Mouse (Mus musculus): Measurements from ENCODE around the gene Trp63. TPM values are rescaled to one million over a fixed set of nuclear protein-coding genes. Genes with fewer than 3 reads are reported as not detected.

Gene Trp63
- total and polyA plus RNA-seq, 3 experiments = 0.14 to 0.21 (median 0.15) TPM

DNA sequence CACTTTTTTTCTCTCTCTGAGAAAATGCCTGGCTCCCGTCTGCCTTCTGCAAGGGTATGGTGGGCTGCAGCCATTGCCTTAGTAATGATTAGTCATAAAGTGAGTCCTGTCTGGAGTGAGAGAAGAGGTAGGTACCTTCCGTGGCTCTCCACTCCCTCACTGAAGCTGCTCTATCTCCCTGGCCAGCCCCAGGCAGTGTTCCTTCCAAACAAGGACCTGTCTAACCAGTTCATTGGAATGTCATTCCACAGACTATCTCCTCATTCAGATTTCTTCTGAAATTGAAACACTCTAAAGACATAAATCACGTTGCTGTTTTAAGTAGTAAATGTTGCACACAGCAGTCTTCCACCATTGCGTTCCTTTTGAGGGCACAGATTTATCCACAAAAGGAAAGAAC is 96.4 kb downstream of the Trp63 start:
- DNase-seq = no peak

DNA sequence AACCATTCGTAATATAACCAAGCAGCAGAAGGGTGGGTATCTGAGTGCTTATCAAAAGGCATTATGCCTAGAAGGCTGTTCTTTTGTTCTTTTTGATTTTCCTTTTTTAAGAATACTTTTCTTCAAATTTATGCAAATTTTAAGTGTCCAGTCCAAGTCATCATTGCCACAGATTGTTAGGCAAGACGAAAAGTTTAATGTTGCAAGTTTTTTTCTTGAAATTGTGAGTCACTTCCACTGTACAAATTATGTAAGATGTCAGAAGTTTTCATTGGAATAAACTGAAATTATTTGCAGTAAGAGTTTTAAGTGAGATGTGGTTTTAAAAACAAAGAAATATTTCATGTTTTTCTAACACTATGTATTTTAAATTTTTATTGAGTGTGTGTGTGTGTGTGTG is 100.7 kb downstream of the Trp63 start:
- DNase-seq = no peak

DNA sequence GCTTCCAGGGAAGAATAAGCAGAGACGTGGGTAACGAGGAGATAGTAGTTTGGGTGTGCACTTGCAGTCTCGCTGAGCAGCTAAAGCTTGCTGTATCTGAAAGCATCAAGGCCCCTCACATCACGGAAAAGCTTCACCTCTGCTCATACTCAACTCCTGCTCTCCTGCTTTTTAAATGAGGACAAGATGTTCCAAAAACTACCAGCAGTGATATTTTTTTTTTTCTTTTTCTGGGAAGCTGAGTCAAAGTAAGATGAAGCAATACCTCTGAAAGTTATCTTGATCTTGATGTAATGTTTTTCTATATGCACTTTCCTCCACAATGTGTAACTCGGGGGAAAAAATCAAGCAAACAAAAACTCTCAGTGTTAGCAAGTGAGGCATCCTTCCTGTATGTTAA is 102.9 kb downstream of the Trp63 start:
- DNase-seq = no peak

DNA sequence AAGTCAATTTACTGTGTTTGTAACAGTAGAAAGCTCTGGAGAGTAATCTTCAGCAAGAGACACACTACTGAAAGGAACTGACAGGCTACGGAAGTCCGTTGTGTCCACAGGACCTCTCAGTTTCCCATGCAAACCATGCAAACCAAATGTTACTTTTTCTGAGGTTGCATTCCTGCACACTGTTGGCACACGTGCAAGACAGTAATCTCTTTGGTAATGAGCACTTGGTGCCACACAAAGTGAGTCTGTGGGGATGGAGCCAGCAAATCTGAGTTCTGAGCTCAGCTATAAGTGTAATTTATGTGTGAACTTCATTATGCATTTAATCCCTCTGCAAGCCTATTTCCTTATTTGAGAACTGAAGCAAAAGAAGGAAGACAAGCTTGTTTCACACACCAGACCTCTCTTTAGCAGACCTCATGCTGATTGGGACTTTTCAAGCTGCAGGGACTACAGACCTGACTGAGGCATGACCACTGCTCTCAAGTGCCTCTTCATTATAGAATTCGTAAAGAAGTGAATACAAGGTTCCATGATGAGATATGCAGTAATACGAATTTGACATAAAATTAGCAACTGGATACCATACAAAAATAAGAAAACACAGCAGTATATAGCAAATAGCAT is 109.2 kb downstream of the Trp63 start:
- DNase-seq = no peak

DNA sequence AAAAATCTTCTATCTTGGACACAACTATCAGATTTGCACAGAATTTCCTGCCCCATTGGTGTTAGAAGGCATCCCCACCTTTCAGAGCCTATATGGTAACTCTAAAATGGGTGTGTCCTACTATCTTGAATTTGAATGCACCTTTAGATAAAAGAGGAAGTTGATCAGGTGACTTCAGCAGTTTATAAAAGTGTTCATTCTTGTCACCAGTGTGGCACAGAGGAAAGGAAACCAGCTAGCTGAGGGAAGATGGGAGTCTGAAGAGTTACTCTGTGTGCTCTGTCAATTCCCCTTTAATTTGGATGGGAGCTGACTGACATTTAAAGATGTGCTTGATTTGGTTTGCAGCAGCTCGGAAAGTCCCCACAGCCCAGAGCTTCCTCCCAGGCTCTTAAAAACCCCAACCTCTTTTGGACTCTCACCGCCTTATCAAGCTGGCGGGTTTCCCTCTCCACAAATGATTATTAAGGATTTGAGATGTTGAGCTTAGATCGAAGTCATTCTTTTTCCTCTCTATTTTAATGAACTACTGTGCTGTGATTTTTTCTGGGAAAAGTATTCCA is 114.2 kb downstream of the Trp63 start:
- DNase-seq = no peak

DNA sequence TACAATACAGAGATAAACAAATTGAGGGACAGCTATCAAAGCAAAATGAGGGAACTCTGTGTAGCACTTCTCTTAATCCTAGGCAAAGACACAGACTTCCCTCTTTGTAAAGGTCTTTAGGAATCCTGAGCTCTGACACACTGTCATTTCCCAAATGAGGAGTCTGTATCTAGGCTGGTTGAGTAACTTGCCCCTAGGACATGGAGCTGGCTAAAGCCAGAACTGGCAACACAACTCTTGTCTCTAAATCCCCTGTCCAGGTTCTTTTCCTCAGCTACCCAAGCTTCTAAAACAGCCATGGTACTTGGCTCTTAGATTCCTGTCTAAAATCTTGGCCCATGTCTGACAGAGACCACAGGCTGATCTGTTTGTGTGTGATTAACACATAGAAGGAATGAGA is 116.1 kb downstream of the Trp63 start:
- DNase-seq = no peak

DNA sequence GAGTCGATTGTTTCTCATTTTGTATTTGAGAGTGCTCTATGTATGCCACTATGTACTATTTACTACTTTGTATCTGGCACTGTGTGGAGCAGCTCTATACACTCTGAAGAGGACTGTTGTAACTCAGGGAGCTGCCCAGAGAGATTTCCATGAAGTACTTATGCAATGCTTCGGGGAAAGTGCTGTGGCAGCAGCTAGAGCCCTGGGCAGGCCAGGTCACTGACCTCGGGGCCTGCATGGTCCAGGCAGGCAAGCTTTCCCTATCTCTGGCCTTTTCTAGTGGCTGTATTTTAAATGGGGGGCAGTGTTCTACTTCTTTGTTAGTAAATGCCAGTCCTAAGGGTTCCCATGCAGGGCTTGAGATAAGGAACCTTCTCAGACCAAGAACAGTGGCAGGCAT is 121.4 kb downstream of the Trp63 start:
- DNase-seq = peak; percentile 63

DNA sequence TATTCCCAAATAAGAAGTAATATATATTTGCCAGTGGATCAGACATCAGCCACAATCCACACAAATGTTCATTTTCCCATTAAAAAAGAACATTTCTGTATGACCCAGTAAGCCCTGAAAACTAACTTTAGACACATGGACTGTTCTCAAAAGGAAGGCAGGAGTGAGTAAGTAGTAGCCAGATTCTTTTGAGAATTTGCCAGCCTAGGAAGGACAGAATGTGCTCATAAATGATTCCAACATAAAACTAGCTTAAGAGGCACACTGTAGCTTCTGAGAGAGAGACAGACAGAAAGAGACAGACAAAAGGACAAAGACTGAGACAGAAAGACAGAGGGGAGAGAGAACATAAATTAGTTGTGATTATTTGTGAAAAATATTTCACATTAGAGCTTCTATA is 123.6 kb downstream of the Trp63 start:
- DNase-seq = no peak

DNA sequence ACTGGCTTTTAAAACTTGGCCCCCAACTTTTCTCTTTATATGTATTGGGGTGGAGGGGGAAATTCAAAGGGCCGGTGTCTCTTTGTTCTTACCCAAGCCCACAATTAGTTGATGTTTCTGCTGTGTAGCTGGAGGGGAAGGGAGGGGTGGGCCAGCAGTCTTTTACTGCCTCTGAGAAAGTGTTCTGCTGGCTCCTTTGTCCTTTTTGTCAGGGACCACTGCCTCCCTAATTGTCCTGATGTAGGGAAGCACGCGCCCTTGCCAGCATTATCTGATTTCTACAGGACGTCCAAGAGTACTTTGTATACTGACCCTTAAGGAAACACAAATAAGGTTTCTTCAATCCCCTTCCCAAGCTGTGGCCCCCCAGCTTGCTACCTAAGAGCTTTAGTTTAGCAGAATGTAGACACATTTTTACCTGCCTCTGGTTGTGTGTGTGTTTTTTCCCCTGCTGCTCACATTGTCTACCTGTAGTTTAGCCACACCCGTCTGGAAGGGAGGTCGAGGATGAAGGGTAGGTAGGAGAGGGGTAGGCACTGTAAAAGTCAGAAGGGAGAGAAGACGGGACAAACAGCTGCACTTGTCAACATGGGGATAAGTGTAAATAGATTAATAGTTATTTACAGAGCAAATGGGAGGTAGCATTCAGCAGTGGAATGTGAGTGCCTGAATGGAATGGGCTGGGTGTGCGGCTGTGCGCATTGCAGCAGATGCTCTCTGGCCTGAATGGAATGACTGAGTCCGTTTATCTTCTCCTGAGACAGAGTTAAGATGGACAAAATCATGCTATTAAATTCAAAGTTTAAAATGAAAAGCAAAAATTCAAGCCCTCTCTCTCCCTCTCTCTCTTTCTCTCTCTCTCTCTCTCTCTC is 134.4 kb downstream of the Trp63 start:
- no peak for DNase-seq

DNA sequence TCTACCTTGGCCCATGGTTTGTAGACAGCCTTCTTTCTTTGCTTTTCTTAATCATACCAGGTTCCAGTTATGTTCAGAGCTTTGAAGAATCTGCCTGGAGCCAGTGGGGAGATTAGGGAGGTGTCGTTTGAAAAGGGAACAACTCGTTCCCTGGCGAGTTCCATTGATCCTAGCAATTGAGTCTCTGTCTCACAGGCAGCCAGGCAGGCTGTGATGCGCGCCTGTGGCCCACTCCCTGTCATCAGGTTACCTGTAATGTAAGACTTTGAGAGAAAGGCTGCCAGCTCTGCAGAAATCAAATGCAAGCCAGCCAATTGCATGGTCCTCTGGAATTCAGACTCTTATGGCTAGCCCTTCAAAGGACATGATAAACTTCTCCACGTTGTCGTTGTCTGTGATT is 142.5 kb downstream of the Trp63 start:
- DNase-seq = no peak

DNA sequence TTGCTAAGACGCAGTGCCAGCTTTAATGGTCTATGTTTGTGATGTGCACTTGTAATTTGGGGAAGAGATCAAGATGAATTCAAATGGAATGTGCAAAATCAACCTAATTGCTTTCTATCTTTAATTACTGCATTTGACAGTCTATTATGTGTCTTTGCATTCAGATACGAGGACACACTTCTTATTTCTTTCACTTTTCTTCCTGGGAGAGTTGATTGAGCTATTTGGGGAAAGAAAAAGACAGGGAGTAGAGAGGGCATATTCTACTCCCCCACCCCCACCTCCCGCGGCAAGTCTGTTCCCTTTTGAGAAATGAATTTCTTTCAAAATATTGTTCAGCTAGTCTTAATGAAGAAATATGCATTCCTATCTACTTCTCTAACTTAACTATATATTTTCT is 149.0 kb downstream of the Trp63 start:
- DNase-seq = no peak

DNA sequence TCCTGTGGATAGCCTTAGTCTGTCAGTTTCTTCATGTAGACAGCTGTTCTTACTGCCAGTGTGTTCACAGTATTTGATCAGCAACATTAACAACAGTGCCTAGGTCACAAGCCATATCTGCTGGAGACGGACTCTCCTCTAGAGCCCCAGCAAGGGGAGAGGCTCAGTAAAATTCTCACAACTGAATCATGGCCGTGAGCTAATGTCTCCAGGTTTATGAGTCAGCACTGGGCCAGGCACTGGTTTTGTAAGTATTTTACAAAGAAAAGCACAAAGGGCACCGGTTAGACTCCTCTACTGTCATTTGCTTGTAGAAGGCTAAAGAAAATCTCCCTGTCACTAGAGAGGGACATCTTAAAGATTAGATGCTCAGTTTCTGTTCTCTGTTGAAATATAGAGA is 151.7 kb downstream of the Trp63 start:
- no peak for DNase-seq

DNA sequence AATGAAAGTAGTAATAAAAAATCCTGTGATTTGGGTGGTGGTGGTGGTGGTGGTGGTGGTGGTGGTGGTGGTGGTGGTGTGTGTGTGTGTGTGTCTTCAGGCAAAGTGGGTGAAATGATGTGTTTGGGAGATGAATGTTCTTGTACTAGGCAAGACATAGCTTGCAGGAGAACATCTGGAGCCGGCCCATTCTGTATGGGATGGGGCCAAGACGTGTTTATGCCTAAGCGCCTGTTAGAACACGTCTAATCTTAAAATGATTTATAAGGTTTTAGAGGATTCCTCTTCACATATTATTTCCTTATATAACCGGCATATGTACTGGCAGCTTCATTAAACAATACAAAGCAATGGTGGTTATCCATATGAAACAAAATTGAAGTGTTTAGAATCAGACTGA is 152.2 kb downstream of the Trp63 start:
- no peak for DNase-seq

DNA sequence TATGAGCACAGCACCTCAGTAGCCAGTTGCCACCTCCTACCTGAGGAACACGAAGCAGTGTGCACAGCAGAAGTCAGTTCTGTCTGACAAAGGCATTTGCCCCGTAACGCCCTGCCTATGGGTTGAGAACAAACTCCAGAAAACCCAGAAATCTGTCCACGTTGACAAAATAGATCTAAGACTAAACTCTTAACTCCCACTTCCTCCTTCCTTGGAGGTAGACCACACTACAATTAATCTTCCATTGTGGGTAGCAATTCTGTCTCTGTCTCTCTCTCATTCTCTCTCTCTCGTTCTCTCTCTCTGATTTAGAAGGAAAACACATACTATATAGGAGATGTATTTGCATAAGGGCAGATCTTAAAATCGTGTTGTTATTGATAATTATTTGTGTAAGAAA is 159.4 kb downstream of the Trp63 start:
- DNase-seq = no peak

DNA sequence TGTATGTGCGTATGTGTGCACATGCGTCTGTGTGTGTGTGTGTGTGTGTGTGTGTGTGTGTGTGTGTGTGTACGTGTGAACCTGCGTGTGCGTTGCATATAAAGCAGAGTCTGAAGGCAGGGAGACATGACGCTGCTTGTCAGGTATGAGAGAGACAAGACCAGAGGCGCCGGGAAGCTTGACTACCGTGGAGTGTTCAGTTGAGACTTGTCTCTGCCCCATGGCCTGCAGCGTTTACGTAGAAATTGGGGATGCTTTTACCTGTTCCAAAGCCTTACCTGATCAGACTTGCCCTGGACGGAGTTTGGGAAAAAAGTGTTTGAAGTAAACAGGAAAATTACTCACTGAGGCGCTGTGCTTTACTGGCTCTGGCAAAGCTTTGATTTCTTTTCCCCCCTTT is 160.1 kb downstream of the Trp63 start:
- DNase-seq = no peak

DNA sequence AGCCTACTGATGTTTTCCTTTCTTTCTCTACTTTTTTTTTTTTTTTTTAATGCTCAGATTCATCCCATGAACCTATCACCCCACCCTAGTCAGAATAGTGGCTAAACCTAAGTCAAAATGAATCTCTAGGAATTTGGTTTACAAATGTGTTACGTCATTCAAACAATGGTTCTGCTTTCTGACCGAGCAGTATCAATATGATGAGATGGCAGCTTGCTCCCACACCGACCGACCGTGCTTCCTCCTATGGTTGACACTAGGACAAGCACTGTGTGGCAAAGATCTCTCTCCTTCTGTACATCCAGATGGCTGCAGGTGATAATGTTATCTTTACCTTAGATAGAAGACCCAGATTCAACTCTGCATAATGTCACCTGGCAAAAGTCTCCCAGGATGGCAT is 163.0 kb downstream of the Trp63 start:
- no peak for DNase-seq

DNA sequence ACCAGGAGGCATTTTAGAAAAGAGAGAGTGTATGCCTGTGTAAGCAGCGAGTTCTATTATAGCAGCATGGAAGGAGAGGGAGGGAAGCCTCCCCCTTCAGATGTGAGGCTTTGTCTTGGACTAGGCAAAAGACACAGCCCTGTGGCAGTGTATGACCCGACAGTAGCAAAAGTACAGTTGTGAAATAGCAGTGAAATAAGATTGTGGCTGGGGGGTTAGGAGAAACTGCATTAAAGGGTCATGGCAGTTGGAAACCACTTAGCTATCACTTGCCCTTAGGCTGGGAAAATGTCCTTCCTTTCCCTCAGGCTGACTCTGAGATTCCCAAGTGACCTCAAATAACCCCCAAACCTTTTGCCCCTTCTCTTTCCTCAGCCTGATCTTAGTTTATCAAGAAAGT is 164.9 kb downstream of the Trp63 start:
- no peak for DNase-seq

DNA sequence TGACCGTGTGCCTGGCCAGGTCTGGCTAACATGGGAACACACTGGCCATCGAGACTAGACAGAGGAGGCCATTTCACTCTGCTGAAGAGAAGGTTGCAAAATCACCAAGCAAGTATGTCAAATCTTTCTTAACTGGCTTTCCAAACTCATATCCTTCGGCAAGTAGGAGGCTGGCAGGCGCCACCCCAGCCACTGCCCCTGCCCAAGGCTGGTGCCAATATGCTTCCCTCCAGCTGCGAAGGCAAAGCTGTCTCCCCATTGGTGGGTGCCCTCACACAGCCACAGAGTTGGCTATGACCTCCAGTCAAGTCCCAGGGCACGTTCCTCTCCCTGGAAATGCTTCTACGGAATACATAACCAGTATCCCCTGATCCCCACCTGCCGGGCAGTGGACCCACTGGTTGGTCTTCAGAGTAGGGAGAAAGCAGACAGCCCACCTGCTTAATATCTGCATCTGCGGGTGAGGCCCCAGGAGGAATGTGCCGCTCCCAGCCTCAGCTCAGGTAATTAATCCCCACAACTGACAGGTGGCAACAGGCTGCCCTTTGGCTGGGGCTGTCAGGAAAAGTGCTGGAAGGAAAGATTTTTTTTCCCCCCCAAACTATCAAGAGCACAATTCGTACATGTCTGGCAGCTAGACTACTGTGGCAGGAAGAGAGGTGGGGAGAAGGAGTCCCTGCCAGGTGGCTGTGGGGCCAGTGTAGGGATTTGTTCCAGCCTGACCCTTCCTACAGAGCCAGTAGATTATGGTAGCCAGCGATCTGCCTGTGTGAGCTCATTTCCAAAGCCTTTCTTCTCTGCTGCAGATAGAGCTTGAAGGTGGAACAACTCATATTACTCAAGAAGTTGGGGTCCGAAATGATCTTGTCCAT is 166.3 kb downstream of the Trp63 start:
- peak; percentile 37 for DNase-seq

DNA sequence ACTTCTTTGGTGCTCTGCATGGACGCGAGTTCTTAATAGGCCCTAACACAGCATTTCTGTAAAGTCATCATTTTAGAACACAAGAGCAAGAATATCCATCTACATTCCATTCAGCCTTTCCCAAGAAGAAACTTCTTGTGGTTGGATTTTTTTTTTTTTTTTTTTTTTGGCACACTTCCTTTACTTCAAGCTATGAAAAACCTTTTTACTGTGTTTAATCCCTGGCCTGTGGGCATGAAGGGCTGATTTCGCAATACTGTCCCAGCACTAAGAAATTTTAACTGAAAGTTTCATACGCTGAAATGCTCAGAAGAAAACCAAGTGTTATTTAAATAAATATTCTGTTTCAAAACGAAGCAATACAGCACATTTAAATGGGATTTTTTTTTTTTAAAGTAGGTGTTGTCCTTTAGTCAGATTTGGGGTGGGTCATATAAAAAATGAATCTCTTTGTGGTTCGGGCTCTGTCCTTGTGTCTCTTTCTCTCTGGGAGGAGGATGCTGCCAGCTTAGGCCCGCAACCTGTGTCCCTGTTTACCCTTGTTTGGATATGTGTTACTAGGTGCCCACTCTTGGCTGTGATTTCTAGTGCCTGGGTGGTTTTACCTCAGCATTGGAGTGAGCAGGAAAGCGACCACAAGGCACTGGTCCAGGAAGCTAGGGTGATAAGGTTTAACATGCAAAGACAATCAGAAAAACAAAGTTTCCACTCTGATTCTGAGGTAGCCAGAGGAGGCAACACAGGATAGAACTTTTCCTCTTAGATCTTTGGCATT is 177.4 kb downstream of the Trp63 start:
- DNase-seq = no peak

DNA sequence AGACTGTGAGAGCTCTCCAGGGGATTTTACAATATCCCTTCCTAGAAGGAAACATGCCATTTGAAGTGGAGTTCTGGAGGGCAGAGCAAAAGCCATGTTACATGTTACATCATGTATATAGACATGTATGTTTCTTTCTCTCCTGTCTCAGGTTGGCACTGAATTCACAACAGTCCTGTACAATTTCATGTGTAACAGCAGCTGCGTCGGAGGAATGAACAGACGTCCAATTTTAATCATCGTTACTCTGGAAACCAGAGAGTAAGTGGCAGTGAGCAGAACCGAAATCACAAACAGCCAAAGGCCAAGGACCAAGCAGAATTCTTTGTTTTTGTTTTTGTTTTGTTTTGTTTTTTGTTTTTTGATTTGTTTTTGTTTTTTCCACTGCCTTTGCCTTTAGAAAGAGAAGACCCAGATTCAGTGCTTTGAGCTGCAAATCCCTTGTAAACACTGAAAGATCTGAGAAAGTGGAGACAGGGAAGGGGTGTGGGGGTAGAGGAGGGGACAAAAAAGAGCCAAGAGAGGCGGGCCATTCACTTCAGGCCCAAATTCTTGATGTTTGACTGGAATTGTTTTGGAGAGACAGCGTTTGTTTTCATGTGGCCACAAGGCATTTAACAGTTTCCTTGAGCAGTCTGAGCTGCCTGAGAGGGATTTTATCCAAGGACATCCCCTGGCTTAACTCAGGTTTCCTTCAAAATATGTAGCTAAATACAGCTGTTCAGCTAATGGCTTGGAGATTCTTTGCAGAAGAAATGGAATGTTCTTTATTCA is 181.7 kb downstream of the Trp63 start:
- DNase-seq = no peak

DNA sequence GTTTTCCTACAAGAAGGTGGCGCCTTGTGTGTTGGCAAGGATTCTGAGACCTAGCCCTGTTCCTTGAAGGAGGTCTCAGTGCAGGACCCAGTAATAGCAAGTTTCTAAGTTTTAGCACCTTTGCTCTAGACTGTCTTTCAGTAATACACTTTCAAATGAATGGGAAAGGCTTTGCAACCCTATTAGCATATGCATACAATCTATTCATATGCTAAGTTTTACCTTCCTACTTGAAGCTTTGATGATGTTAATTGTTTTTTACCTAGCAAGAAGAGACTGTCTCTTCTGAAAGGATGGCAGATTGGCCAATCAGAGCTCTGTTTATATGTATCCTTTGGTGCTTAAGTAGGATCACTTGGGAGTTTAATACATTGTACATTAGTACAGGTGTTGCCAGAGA is 187.9 kb downstream of the Trp63 start:
- DNase-seq = no peak

Measured in adrenal gland, adult 2 months (tissue).